Mouse (Mus musculus) adrenal gland, adult (tissue): ENCODE data around the gene Sord.

Experiments
- DNase-seq, 2 experiments: peaks; one replicate each; pipeline ENCODE4 v3.0.0; 2022 to 2023; ENCODE audit warnings: low spot score in 1 of 2; ENCODE audit not compliant: inconsistent age in 2 of 2

Gene Sord

DNA sequence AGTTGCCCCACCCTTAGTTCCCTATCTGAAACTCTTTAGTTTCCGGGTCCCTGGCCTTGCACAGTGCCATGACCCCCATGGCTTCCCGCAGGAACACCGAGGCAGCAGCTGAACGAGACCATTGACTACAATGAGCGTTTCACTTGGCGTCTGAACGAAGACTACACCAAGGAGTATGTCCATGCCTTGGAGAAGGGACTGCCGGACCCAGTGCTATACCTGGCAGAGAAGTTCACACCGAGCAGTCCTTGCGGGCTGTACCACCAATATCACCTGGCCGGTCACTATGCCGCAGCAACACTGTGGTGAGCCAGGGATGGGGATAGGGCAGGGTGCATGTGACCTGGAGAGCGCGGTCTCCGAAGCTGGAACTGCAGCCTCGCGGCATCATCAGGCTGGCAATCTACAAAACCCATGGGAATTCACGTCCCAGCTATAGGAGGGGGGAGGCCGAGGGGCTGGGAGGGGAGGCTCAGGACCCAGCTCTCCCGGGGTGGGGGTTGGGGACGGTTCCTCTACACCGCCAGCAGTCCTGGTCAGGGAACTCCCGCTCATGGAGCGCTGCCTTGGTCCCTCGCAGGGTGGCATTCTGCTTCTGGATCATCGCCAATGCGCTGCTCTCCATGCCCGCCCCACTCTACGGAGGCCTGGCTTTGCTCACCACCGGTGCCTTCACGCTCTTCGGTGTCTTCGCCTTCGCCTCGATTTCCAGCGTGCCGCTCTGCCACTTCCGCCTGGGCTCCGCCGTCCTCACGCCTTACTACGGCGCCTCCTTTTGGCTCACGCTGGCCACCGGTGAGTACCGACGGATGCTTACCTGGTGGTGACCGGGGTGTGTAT, 66.8 kb downstream of the Sord start:
- peak; percentile 38 to 75 for DNase-seq

- DNase-seq: peak in 1 of 2 experiments; percentile 27
Measured at GRCm38 (mm10) chr2:122301921-122302573, 67.5 kb downstream of the Sord start.

GRCm38 (mm10) chr2:122302574-122303241, 68.2 kb downstream of the Sord start:
- DNase-seq: peak; percentile 61 to 85

DNA sequence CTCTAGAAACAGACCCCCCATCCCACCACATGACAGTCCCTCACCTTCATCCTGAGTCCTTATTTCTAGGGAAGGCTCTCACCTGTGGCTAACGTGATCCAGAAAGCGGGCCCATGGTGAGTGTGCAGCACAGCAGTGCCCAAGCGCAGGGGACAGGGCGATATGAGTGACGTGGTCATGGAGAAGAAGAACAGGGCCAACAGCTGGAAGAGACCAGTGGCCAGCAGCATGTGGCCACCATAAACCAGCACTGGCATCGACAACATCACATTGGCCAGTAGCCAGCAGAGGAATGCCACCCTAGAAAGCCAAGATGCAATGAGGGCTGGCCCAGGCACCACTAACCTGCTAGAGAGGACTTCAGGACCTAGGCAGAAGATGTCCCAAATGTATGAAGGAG, 70.0 kb downstream of the Sord start:
- no peak for DNase-seq

DNA sequence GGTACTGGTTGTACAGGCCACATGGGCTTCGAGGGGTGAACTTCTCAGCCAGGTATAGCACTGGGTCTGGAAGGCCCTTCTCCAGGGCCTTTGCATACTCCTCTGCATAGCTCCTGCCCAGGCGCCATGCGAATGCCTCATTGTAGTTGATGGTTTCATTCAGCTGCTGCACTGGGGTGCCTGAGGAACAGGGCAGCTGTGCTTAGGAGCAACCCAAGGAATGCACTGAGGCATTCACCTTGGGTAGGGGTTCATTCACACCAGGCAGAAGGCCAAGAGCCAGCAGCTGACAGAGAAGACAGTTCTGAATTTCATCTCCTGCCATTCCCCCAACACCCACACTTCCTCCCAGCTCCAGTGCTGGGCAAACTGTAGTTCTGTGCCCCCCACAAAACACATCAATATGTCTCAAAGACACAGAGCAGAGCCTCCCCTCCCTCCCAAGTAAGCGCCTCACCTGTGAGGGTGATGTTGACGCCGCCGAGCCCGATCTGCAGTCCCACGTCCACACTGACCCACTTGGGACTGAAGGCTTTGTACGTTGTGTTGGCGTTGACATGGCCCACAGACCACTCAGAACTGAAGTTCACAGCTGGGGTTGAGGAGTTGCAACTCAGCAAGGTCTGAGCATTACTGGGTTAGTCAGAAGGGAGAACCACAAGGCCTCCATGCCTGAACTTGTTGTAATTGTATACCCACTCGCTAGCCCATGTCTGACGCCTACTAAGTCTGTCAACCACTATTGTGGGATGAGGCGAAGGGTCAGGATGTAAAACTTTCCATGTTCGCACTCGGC, 70.7 kb downstream of the Sord start:
- no peak for DNase-seq

DNA sequence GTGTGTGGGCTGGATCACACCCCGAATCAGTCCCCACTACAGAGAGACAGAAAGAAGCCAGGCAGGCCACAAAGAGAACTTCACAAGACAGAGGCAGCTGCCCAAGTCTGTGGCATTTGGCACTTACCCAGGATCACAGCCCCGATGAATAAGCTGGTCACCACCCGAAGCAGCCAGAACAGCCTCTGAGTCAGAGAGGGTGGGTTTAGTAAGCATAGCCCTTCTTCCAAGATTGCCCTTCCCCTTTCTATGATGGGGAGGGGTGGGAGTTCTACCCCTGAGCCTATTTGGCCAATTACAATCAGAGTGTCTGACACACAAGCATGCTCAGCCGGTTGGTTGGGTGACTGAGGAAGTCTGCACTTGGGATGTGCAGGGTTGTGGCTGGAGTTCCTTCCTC, 71.6 kb downstream of the Sord start:
- peak; percentile 66 to 73 for DNase-seq

DNA sequence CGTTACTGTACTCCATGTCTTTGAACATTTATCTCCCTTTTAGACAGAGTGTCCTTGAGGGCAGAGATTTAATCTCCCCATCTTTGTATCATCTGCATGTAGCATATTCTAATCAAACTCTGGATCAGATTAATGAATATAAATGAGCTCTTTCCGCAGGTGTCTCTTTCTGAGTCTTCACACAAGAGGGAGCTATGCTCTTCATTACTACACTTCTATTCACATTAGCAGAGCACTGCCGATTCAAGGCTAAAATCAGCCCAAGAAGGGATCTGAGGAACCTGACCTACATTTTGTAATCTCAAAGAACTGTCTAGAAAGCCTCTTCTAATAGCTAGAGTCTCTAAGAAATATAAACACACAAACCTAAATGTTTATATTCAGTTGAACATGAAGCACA, 75.1 kb downstream of the Sord start:
- no peak for DNase-seq

- no peak for DNase-seq
Measured at GRCm38 (mm10) chr2:122311561-122311960, 77.0 kb downstream of the Sord start.

DNA sequence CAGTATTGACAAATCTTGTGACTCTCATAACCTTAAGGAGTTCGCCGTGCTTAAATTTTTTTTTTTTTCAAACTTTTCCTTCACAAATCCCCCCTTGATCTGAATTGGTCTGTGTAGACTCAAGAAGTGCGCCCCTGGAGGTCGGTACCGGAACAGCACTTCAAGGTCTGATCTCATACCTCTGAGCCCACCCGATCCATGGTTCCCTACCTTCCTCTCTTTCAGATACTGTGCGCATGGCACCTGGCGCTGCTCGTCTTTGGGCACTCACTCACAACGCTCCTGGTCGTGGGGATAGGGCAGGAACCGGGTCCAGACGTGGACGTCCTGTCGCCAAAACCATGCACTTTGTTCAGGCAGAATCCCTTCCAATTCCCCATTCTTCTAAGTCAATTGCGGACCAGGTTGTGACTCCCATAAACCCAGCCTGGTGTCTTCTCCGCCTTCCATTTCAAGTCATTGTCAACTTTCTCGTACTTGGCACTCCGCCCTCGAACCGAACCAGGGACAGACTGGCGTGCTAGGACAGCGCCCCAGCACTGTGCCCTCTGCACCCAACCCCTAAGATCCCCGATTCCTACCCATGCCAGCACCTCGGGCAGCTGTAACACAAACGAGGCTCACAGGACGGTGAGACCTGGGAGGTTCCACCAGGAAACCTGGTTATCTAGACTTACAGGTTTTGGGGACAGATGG, 78.3 kb downstream of the Sord start:
- peak in 1 of 2 experiments; percentile 73 for DNase-seq

GRCm38 (mm10) chr2:122313536-122313935, 79.0 kb downstream of the Sord start, which contains the start of gene Duoxa1:
TSS of gene Duoxa1 (minus strand) at chr2:122313730.
- DNase-seq: peak in 1 of 2 experiments; percentile 25
